In genomic region chrX:75046921-75047635, GRCm38 (mm10) we compare ENCODE assay signal across 10 mouse cellular contexts. TPM values are rescaled to one million over a fixed set of nuclear protein-coding genes. Genes with fewer than 3 reads are reported as not detected.
A peak's percentile ranks its signal among the peaks of the same experiment; 100 is the strongest.
DNase-seq lines count a peak whose midpoint lies in the region; ATAC-seq and TF ChIP-seq lines count a peak whose summit lies in the region.
"Had no signal": no experiment of that assay in that cellular context is flagged by ENCODE, and none has a peak within 500 bp of the region (broad histone marks: within the 10 kb centered on the region; RNA-seq: fewer than 3 reads in every experiment).

No protein-coding gene starts in this region.

- H3K27ac ChIP-seq in limb, embryonic 14.5 days (replicated peaks; ENCODE audit: low read depth, low read length), result no peak overlapping the region
- H3K27ac ChIP-seq in limb, embryonic 10.5 days, result no peak overlapping the region
- no peak overlapping the region for H3K27ac ChIP-seq in intestine, postnatal 0 days (ENCODE audit: low read depth, low read length)
- H3K27ac ChIP-seq in liver, embryonic 12.5 days, result no peak overlapping the region
- H3K27ac ChIP-seq: hindbrain, embryonic 13.5 days; midbrain, embryonic 12.5 days had no signal

- no peaks in the 10 kb centered on the region for H3K9me3 ChIP-seq in limb, embryonic 14.5 days (ENCODE audit: control insufficient read depth, low read length)
- H3K9me3 ChIP-seq in limb, embryonic 10.5 days (replicated peaks), result no peaks in the 10 kb centered on the region
- H3K9me3 ChIP-seq in intestine, postnatal 0 days (ENCODE audit: control insufficient read depth), result no peaks in the 10 kb centered on the region
- H3K9me3 ChIP-seq in liver, embryonic 12.5 days (replicated peaks), result no peaks in the 10 kb centered on the region
- H3K9me3 ChIP-seq: hindbrain, embryonic 13.5 days; midbrain, embryonic 12.5 days had no signal

- TF ChIP-seq CTCF in intestine, postnatal 0 days (IDR thresholded peaks at IDR 0.05; ENCODE audit: low read depth), result no peak

- no peaks in the 10 kb centered on the region for H3K36me3 ChIP-seq in limb, embryonic 14.5 days (ENCODE audit: control insufficient read depth, insufficient read depth, low read length)
- H3K36me3 ChIP-seq in limb, embryonic 10.5 days, result no peaks in the 10 kb centered on the region
- no peaks in the 10 kb centered on the region for H3K36me3 ChIP-seq in intestine, postnatal 0 days (ENCODE audit: control insufficient read depth, insufficient read depth)
- H3K36me3 ChIP-seq in liver, embryonic 12.5 days, result no peaks in the 10 kb centered on the region
- H3K36me3 ChIP-seq: hindbrain, embryonic 13.5 days; midbrain, embryonic 12.5 days had no signal

- H3K9ac ChIP-seq in limb, embryonic 14.5 days (ENCODE audit: low read depth, low read length, severe bottlenecking), result no peak overlapping the region
- no peak overlapping the region for H3K9ac ChIP-seq in intestine, postnatal 0 days (ENCODE audit: low read depth, low read length)
- H3K9ac ChIP-seq in liver, embryonic 12.5 days, result no peak overlapping the region
- H3K9ac ChIP-seq: hindbrain, embryonic 13.5 days; midbrain, embryonic 12.5 days had no signal

- H3K4me2 ChIP-seq in limb, embryonic 14.5 days (replicated peaks; ENCODE audit: low read depth, low read length, severe bottlenecking), result no peak overlapping the region
- H3K4me2 ChIP-seq in intestine, postnatal 0 days (replicated peaks; ENCODE audit: low read depth), result no peak overlapping the region
- no peak overlapping the region for H3K4me2 ChIP-seq in liver, embryonic 12.5 days
- H3K4me2 ChIP-seq: hindbrain, embryonic 13.5 days; midbrain, embryonic 12.5 days had no signal

- H3K4me1 ChIP-seq in limb, embryonic 14.5 days (ENCODE audit: control insufficient read depth, insufficient read depth, low read length), result peaks cover 3% of the 10 kb centered on the region; the same call in 1 of the 2 replicates
- H3K4me1 ChIP-seq in limb, embryonic 10.5 days, result no peaks in the 10 kb centered on the region
- H3K4me1 ChIP-seq in intestine, postnatal 0 days (replicated peaks; ENCODE audit: control insufficient read depth, insufficient read depth, low read length), result no peaks in the 10 kb centered on the region
- H3K4me1 ChIP-seq in liver, embryonic 12.5 days, result no peaks in the 10 kb centered on the region
- H3K4me1 ChIP-seq: hindbrain, embryonic 13.5 days; midbrain, embryonic 12.5 days had no signal

- no peaks in the 10 kb centered on the region for H3K27me3 ChIP-seq in limb, embryonic 14.5 days (ENCODE audit: control insufficient read depth, insufficient read depth, low read length)
- no peaks in the 10 kb centered on the region for H3K27me3 ChIP-seq in limb, embryonic 10.5 days (ENCODE audit: low read depth, poor library complexity, severe bottlenecking)
- H3K27me3 ChIP-seq in intestine, postnatal 0 days (replicated peaks; ENCODE audit: control insufficient read depth, insufficient read depth, low read length), result no peaks in the 10 kb centered on the region
- no peaks in the 10 kb centered on the region for H3K27me3 ChIP-seq in liver, embryonic 12.5 days (replicated peaks)
- H3K27me3 ChIP-seq: hindbrain, embryonic 13.5 days; midbrain, embryonic 12.5 days had no signal

- DNase-seq in limb, embryonic 14.5 days (ENCODE audit: low spot score), result peak; percentile 33
- no peak for DNase-seq in limb, embryonic 10.5 days (ENCODE audit: low spot score)
- DNase-seq in adrenal gland, postnatal 36 days, result peak; percentile 23 to 46
- DNase-seq in heart, postnatal 10 days, result peak; percentile 35 to 58
- DNase-seq in lung, postnatal 25 days (ENCODE audit: low spot score), result peak; percentile 38
- no peak for DNase-seq in embryo, embryonic 10.5 days (ENCODE audit: low spot score)

- WGBS in limb, embryonic 14.5 days, result 41% methylated on average over 3 of the region's 3 CpGs
- 75% methylated on average over 3 of the region's 3 CpGs for WGBS in limb, embryonic 10.5 days
- 49% methylated on average over 3 of the region's 3 CpGs for WGBS in intestine, postnatal 0 days
- 45% methylated on average over 3 of the region's 3 CpGs for WGBS in liver, embryonic 12.5 days (ENCODE audit: insufficient replicate concordance)

- intact Hi-C loops in heart, postnatal 10 days (cut with DNase I), result loop anchor here (1.0 kb wide), 1 partner anchor 48 kb away; the partner anchor contains the start of gene Dkc1

- H3K4me3 ChIP-seq in limb, embryonic 14.5 days (replicated peaks; ENCODE audit: low read length), result no peak overlapping the region
- H3K4me3 ChIP-seq in limb, embryonic 10.5 days, result no peak overlapping the region
- H3K4me3 ChIP-seq in intestine, postnatal 0 days (ENCODE audit: low read depth, low read length), result no peak overlapping the region
- no peak overlapping the region for H3K4me3 ChIP-seq in liver, embryonic 12.5 days
- H3K4me3 ChIP-seq: hindbrain, embryonic 13.5 days; midbrain, embryonic 12.5 days had no signal

- no peak for TF ChIP-seq POLR2A in limb, embryonic 14.5 days (IDR thresholded peaks at IDR 0.05; ENCODE audit: borderline replicate concordance, extremely low read depth, insufficient read depth, insufficient read length)

- ATAC-seq in limb, embryonic 14.5 days (ENCODE audit: low FRiP score, low read depth), result no peak
- no peak for ATAC-seq in intestine, postnatal 0 days
- no peak for ATAC-seq in liver, embryonic 12.5 days

RNA-seq across cellular contexts. Expression of gene Gab3, which starts 38.2 kb away (rescaled TPM):
- 1.6 and 2.0 TPM in 2 replicates for polyA plus RNA-seq in limb, embryonic 14.5 days (2012; rRNA removed)
- 2.4 and 2.7 TPM in 2 replicates for polyA plus RNA-seq in limb, embryonic 14.5 days (2014; fragmentation: Nextera tagmentation; extraction: Ambion mirVana)
- 0.46 and 0.65 TPM in 2 replicates for polyA plus RNA-seq in limb, embryonic 10.5 days (2016; fragmentation: Nextera tagmentation; extraction: Ambion mirVana)
- total RNA-seq in adrenal gland, postnatal 36 days (2021), result 1 to 10 TPM; 1.2 to 1.9 TPM
- total RNA-seq in heart, postnatal 10 days (2021), result 1 to 10 TPM; 2.6 to 2.9 TPM
- polyA plus RNA-seq in intestine, postnatal 0 days (2015; fragmentation: Nextera tagmentation; extraction: Ambion mirVana), result 1.4 and 1.7 TPM in 2 replicates
- polyA plus RNA-seq in liver, embryonic 12.5 days (2016; fragmentation: Nextera tagmentation; extraction: Ambion mirVana), result 1.0 and 1.4 TPM in 2 replicates

RNA-seq across cellular contexts. Expression of gene Dkc1, which starts 48.6 kb away (rescaled TPM):
- 40.3 and 77.7 TPM in 2 replicates for polyA plus RNA-seq in limb, embryonic 14.5 days (2012; rRNA removed)
- polyA plus RNA-seq in limb, embryonic 14.5 days (2014; fragmentation: Nextera tagmentation; extraction: Ambion mirVana), result 116 and 118 TPM in 2 replicates
- polyA plus RNA-seq in limb, embryonic 10.5 days (2016; fragmentation: Nextera tagmentation; extraction: Ambion mirVana), result 212 and 261 TPM in 2 replicates
- 10 to 100 TPM; 39.9 to 50.8 TPM for total RNA-seq in adrenal gland, postnatal 36 days (2021)
- total RNA-seq in heart, postnatal 10 days (2021), result 10 to 100 TPM; 20.7 to 25.9 TPM
- polyA plus RNA-seq in intestine, postnatal 0 days (2015; fragmentation: Nextera tagmentation; extraction: Ambion mirVana), result 27.3 and 29.5 TPM in 2 replicates
- polyA plus RNA-seq in liver, embryonic 12.5 days (2016; fragmentation: Nextera tagmentation; extraction: Ambion mirVana), result 160 TPM in 2 replicates

Comparison
In these comparisons a context has a peak if more than half of its experiments do, and no peak if none do; other contexts are left out.
1. DNase-seq: peak in limb, embryonic 14.5 days (single experiment), adrenal gland, postnatal 36 days (2 of 2), heart, postnatal 10 days (2 of 2) and lung, postnatal 25 days (single experiment); none in limb, embryonic 10.5 days (single experiment) and embryo, embryonic 10.5 days (single experiment).